Mouse (Mus musculus) retina, postnatal 7 days (tissue): Measurements from ENCODE around the gene Abhd12b.
"Not testable (repeated sequence)": the region's sequence is repeated elsewhere in the genome, so short reads cannot be mapped to it uniquely, and the experiment has no call there.

Source experiments
- DNase-seq: peaks from one replicate; pipeline ENCODE4 v3.0.0-alpha.2; 2012; ENCODE audit warnings: low read depth, low spot score

Abhd12b gene

GRCm38 (mm10) chr12:70137626-70138025, 16.3 kb upstream of the Abhd12b start:
- no peak for DNase-seq

GRCm38 (mm10) chr12:70139871-70140270, 14.1 kb upstream of the Abhd12b start:
- DNase-seq = no peak

GRCm38 (mm10) chr12:70140542-70140941, 13.4 kb upstream of the Abhd12b start:
- DNase-seq = no peak

GRCm38 (mm10) chr12:70140993-70141576, 12.9 kb upstream of the Abhd12b start:
- no peak for DNase-seq

- not testable (repeated sequence) for DNase-seq
Observed at GRCm38 (mm10) chr12:70144106-70144587, 9.8 kb upstream of the Abhd12b start.

GRCm38 (mm10) chr12:70144637-70145448, 9.1 kb upstream of the Abhd12b start:
- peak; percentile 56 for DNase-seq

GRCm38 (mm10) chr12:70145586-70145985, 8.4 kb upstream of the Abhd12b start:
- DNase-seq = no peak

- no peak for DNase-seq
Observed at GRCm38 (mm10) chr12:70147986-70148630, 5.8 kb upstream of the Abhd12b start.

- no peak for DNase-seq
Observed at GRCm38 (mm10) chr12:70148631-70149265, 5.2 kb upstream of the Abhd12b start.

- no peak for DNase-seq
Observed at GRCm38 (mm10) chr12:70156222-70156621, 2.3 kb downstream of the Abhd12b start.

- no peak for DNase-seq
Observed at GRCm38 (mm10) chr12:70157292-70158066, 3.5 kb downstream of the Abhd12b start.

- DNase-seq = no peak
Observed at GRCm38 (mm10) chr12:70161057-70161456, 7.1 kb downstream of the Abhd12b start.

- no peak for DNase-seq
Observed at GRCm38 (mm10) chr12:70164741-70165140, 10.8 kb downstream of the Abhd12b start.

- DNase-seq = no peak
Observed at GRCm38 (mm10) chr12:70167950-70168349, 14.0 kb downstream of the Abhd12b start.

- no peak for DNase-seq
Observed at GRCm38 (mm10) chr12:70169969-70170368, 16.0 kb downstream of the Abhd12b start.

GRCm38 (mm10) chr12:70183507-70183906, 29.6 kb downstream of the Abhd12b start:
- DNase-seq = not testable (repeated sequence)

- no peak for DNase-seq
Observed at GRCm38 (mm10) chr12:70184173-70184783, 30.3 kb downstream of the Abhd12b start.

GRCm38 (mm10) chr12:70192267-70192727, 38.4 kb downstream of the Abhd12b start:
- peak; percentile 30 for DNase-seq

- DNase-seq = no peak
Observed at GRCm38 (mm10) chr12:70195426-70195825, 41.5 kb downstream of the Abhd12b start.

GRCm38 (mm10) chr12:70196341-70196740, 42.4 kb downstream of the Abhd12b start:
- DNase-seq = no peak
